Mouse (Mus musculus) WW6 (cell line): ENCODE results near the gene Calml4.

Experiments used
- DNase-seq: peaks from one replicate; pipeline ENCODE4 v3.0.0-alpha.2; 2013; ENCODE audit warnings: low read depth, low spot score

Calml4 gene

DNA sequence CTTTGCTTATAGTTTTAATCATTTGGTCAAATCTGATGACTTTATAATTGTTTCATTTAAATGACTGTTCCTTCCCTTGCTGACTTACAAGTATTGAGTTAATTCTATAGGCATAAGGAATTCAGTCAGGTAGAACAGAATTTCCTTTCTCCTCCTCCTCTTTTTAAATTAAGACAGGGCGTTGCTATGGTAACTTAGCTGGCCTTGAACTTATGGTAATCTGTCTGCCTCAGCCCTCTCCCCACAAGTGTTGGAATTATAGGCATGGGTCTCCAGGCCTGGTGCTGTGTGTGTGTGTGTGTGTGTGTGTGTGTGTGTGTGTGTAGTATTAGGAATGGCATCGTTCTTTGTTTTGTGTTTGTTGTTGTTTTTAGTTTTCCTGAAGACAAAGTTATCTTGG lies 43.9 kb downstream of the Calml4 start:
- no peak for DNase-seq

DNA sequence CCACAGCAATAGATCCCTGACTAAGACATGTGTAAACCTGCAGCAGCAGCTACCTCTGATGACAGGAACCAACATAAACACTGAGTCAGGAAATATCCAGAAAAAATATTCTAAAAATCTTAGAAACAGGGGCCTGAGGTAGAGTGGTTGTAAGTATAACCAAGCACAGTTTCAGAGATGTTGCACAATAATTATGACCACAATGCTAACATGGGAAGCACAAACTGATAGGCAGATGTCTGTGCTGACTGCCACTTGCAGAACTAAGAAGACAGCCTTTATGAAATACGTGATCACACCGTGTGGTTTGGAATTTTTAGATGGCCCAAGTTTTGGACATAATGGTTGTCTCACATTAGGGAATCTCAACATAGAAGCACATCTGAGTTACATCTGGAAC lies 46.0 kb downstream of the Calml4 start:
- DNase-seq = no peak

DNA sequence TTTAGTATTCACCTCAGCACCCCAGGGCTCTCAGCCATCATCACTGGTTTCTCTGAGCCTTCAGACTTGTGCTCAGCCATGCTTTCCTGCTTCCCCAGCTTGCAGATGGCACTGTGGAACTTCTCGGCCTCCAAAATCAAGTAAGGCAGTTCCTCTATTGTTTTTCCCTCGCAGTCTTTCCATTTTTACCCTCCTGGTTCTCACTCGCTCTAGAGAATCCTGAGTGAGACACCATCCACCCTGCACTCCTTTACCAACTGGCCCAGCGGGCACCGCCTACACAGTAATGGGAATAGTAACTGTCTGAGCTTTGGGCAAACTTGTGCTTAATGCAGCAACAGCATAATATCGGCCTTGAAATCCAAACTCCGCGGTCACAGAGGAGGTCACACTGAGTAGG lies 47.2 kb downstream of the Calml4 start:
- DNase-seq = no peak

DNA sequence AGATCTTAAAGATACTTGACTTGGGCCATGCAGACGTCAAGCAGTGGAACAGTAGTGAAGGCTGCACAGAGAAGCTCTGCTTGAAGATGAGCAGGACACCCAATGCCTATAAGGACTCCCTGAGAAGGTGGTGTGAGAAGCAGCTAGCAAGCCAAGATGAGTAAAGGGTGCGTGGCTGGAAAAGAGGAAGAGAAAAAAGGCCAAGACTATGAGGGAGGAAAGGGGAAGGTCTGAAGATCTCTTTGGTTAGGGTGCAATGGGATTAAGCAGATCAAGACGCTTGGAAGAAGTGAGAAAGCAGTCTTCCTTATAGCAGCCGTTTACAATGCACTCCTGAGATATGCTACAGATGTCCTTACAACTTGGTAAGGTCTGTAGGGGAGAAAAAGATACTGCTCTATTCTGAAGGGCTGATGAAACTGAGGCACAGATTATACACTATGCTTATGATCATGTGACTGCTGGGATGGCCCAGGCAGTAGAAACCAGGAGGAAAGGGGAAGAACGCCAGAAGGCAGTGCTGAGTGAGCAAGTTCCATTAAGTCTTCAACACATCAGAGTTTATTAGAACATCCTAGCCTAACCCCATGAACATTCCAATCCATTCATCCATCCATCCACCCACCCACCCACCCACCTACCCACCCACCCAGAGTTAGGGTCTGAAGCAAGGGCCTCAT lies 55.6 kb downstream of the Calml4 start:
- no peak for DNase-seq

DNA sequence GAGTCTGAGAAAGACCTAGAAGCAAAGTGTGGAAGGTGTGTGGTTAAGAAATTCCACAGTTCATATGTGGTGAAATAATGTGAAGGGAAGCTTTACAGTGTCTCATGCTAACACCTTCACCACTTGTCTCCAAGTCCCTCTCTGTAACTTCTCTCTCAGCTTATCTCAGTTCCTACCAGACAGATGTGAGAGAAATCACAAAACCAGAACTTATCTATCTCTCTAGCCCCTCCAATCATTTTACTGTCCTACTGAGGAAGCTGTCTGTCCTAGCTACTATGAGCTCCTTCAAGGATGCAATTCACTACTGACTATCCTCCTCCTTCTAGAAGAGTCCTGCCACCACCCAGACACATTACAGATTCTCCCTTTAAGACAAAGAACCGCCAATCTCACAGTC lies 59.2 kb downstream of the Calml4 start:
- no peak for DNase-seq

DNA sequence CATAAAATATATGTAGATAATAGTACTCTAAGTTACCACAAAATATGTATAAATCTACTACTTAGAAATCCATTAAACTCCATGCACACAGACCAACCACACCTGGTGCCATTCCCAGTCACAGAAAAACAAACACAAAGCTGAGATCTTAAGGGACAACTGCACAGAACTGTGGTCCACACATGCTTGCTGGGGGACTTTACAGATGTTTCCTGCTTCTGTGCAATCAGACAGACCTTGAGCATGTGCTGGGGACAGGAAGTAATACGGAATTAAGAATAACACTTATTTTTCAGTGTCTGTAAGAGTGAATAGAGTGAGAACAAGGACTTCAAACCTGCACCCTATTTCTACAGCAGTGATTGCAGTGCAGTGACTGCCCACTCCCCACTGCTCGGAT lies 63.0 kb downstream of the Calml4 start:
- no peak for DNase-seq

DNA sequence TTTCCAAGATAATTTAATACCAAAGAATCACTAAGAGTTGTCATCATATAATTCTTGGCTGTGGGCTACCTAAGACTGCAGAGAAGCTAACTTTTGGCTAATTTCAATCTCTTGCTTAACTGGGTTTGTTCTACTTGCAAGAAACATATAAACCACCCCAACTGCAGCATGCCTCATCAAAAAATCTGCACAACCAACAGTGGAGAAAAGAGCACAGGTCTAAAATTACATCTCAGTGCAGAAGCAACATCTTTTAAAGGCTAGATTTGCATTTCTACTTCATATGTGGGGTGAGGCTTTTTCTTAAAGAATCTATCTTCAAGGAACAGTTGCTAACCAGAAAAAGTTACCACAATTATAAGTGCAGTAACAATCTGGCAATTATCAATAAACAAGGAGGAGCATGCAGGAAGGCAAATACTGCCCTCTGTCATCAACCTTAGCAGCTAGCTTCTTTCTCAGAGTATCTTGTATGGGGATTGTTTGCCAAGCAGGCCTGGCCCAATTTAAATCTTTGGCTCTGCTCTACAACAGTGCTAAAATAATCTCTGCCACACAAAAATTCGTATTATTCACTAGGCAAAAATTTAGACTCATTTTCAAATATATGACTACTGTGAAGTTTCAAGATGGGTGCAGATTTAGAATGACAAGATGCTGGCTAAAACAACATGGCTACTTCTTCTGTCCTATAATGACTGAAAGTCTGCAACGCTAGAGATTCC lies 67.2 kb downstream of the Calml4 start:
- DNase-seq = no peak
